9 mouse cellular contexts compared by ENCODE assay signal in genomic region chr11:113666648-113667047, GRCm38 (mm10). TPM values are rescaled to one million over a fixed set of nuclear protein-coding genes. Genes with fewer than 3 reads are reported as not detected.
DNase-seq lines count a peak whose midpoint lies in the region; ATAC-seq and TF ChIP-seq lines count a peak whose summit lies in the region.
"Had no signal": no experiment of that assay in that cellular context is flagged by ENCODE, and none has a peak within 500 bp of the region (broad histone marks: within the 10 kb centered on the region; RNA-seq: fewer than 3 reads in every experiment).

No protein-coding gene starts in this region.

- peak; percentile 80 for ATAC-seq in CD4-positive, CD25-positive, alpha-beta regulatory T cell, adult 4 months
- peak; percentile 25; the same call in 1 of the 2 replicates for ATAC-seq in G1E (ENCODE audit: extremely low read depth, insufficient number of reproducible peaks, low FRiP score, poor library complexity, severe bottlenecking)
- peak; percentile 58 for ATAC-seq in kidney, embryonic 14.5 days (ENCODE audit: low FRiP score, low TSS enrichment)

- H3K36me3 ChIP-seq in G1E (replicated peaks) = peaks cover 83% of the 10 kb centered on the region
- H3K36me3 ChIP-seq in kidney, embryonic 14.5 days (ENCODE audit: control insufficient read depth, insufficient read depth, low read length) = peaks cover 56% of the 10 kb centered on the region
- H3K36me3 ChIP-seq in midbrain, embryonic 10.5 days = peaks cover 86% of the 10 kb centered on the region

- H3K9me3 ChIP-seq in G1E (replicated peaks) = no peaks in the 10 kb centered on the region
- H3K9me3 ChIP-seq in kidney, embryonic 14.5 days (ENCODE audit: control insufficient read depth, low read length) = no peaks in the 10 kb centered on the region
- H3K9me3 ChIP-seq in midbrain, embryonic 10.5 days (replicated peaks) = no peaks in the 10 kb centered on the region

- 37% methylated on average over 10 of the region's 10 CpGs for WGBS in kidney, embryonic 14.5 days
- 69% methylated on average over 10 of the region's 10 CpGs for WGBS in midbrain, embryonic 10.5 days

- intact Hi-C loops in left cerebral cortex, postnatal 36 days (cut with DNase I) = no loop called here

- peak; percentile 46 for DNase-seq in G1E (ENCODE audit: low spot score)
- peak; percentile 35 to 62 for DNase-seq in lung, postnatal 4 days
- DNase-seq in ovary, postnatal 10 days (ENCODE audit: low spot score) = no peak
- DNase-seq in left cerebral cortex, postnatal 36 days (ENCODE audit: low spot score in 2 of 2) = no peak
- DNase-seq in midbrain, embryonic 10.5 days (ENCODE audit: low spot score) = no peak

- peak overlapping the region; percentile 56 for H3K27ac ChIP-seq in kidney, embryonic 14.5 days (ENCODE audit: low read depth, low read length)
- no peak overlapping the region for H3K27ac ChIP-seq in midbrain, embryonic 10.5 days (replicated peaks)
- H3K27ac ChIP-seq: macrophage had no signal

- H3K27me3 ChIP-seq in G1E (ENCODE audit: insufficient read depth, low read length) = no peaks in the 10 kb centered on the region
- H3K27me3 ChIP-seq in kidney, embryonic 14.5 days (ENCODE audit: control insufficient read depth, insufficient read depth, low read length) = no peaks in the 10 kb centered on the region
- no peaks in the 10 kb centered on the region for H3K27me3 ChIP-seq in midbrain, embryonic 10.5 days (ENCODE audit: low read depth, poor library complexity, severe bottlenecking)

- H3K4me1 ChIP-seq in G1E (ENCODE audit: insufficient read depth, low read depth, low read length) = peaks cover 58% of the 10 kb centered on the region
- H3K4me1 ChIP-seq in kidney, embryonic 14.5 days (ENCODE audit: control insufficient read depth, insufficient read depth, low read length) = peaks cover 16% of the 10 kb centered on the region; the same call in 1 of the 2 replicates
- peaks cover 15% of the 10 kb centered on the region for H3K4me1 ChIP-seq in midbrain, embryonic 10.5 days

- no peak overlapping the region for H3K4me2 ChIP-seq in kidney, embryonic 14.5 days (replicated peaks; ENCODE audit: low read depth, low read length)

- TF ChIP-seq CTCF in G1E (IDR thresholded peaks at IDR 0.05; ENCODE audit: low read depth, low read length) = no peak

- H3K4me3 ChIP-seq in G1E (ENCODE audit: low read depth, low read length) = peak overlapping the region; percentile 63; the same call in 1 of the 2 replicates
- no peak overlapping the region for H3K4me3 ChIP-seq in kidney, embryonic 14.5 days (ENCODE audit: low read length)
- H3K4me3 ChIP-seq in midbrain, embryonic 10.5 days = no peak overlapping the region

- H3K9ac ChIP-seq in kidney, embryonic 14.5 days (ENCODE audit: low read depth, low read length) = no peak overlapping the region

RNA-seq across cellular contexts. Expression of gene Slc39a11, which starts 16.8 kb away (rescaled TPM):
- 10 to 100 TPM; 12.0 to 17.9 TPM for polyA plus RNA-seq in CD4-positive, CD25-positive, alpha-beta regulatory T cell, adult 4 months (2017; shearing (Covaris generic))
- 4.7 and 5.3 TPM in 2 replicates for total RNA-seq in G1E (2014; fragmentation: Nextera tagmentation)
- total RNA-seq in G1E (2017) = 4.9 and 5.0 TPM in 2 replicates
- polyA plus RNA-seq in G1E (2012) = 9.9 and 11.9 TPM in 2 replicates
- 11.3 and 16.4 TPM in 2 replicates for polyA plus RNA-seq in kidney, embryonic 14.5 days (2014; fragmentation: Nextera tagmentation; extraction: Ambion mirVana)
- 10 to 100 TPM; 13.6 to 15.9 TPM for total RNA-seq in left cerebral cortex, postnatal 36 days (2021)
- 20.4 and 20.7 TPM in 2 replicates for polyA plus RNA-seq in midbrain, embryonic 10.5 days (2016; fragmentation: Nextera tagmentation; extraction: Ambion mirVana)

RNA-seq across cellular contexts. Expression of gene Fam104a, which starts 17.3 kb away (rescaled TPM):
- 10 to 100 TPM; 13.9 to 15.0 TPM for polyA plus RNA-seq in CD4-positive, CD25-positive, alpha-beta regulatory T cell, adult 4 months (2017; shearing (Covaris generic))
- total RNA-seq in G1E (2014; fragmentation: Nextera tagmentation) (43.8 and 44.1 TPM in 2 replicates), G1E (2017) (35.8 and 35.9 TPM in 2 replicates)
- polyA plus RNA-seq in G1E (2012) = 111 and 150 TPM in 2 replicates
- polyA plus RNA-seq in kidney, embryonic 14.5 days (2014; fragmentation: Nextera tagmentation; extraction: Ambion mirVana) = 49.7 and 49.8 TPM in 2 replicates
- 10 to 100 TPM; 28.3 to 31.6 TPM for total RNA-seq in left cerebral cortex, postnatal 36 days (2021)
- 60.5 and 60.9 TPM in 2 replicates for polyA plus RNA-seq in midbrain, embryonic 10.5 days (2016; fragmentation: Nextera tagmentation; extraction: Ambion mirVana)

RNA-seq across cellular contexts. Expression of gene D11Wsu47e, which starts 17.6 kb away (rescaled TPM):
- polyA plus RNA-seq in CD4-positive, CD25-positive, alpha-beta regulatory T cell, adult 4 months (2017; shearing (Covaris generic)) = 10 to 100 TPM in 1 of 2 experiments, 1 to 10 TPM in 1; 8.0 to 11.3 TPM
- total RNA-seq in G1E (2014; fragmentation: Nextera tagmentation) = 14.9 and 20.2 TPM in 2 replicates
- total RNA-seq in G1E (2017) = 14.0 and 16.1 TPM in 2 replicates
- 6.5 and 7.0 TPM in 2 replicates for polyA plus RNA-seq in G1E (2012)
- polyA plus RNA-seq in kidney, embryonic 14.5 days (2014; fragmentation: Nextera tagmentation; extraction: Ambion mirVana) = 20.5 and 29.7 TPM in 2 replicates
- 10 to 100 TPM; 11.5 to 14.9 TPM for total RNA-seq in left cerebral cortex, postnatal 36 days (2021)
- 25.0 and 26.4 TPM in 2 replicates for polyA plus RNA-seq in midbrain, embryonic 10.5 days (2016; fragmentation: Nextera tagmentation; extraction: Ambion mirVana)

RNA-seq across cellular contexts. Expression of gene Cog1, which starts 17.7 kb away (rescaled TPM):
- 10 to 100 TPM; 15.4 to 19.3 TPM for polyA plus RNA-seq in CD4-positive, CD25-positive, alpha-beta regulatory T cell, adult 4 months (2017; shearing (Covaris generic))
- 22.4 and 33.4 TPM in 2 replicates for total RNA-seq in G1E (2014; fragmentation: Nextera tagmentation)
- 23.9 and 30.9 TPM in 2 replicates for total RNA-seq in G1E (2017)
- 29.1 and 33.3 TPM in 2 replicates for polyA plus RNA-seq in G1E (2012)
- polyA plus RNA-seq in kidney, embryonic 14.5 days (2014; fragmentation: Nextera tagmentation; extraction: Ambion mirVana) = 16.6 and 29.3 TPM in 2 replicates
- total RNA-seq in left cerebral cortex, postnatal 36 days (2021) = 10 to 100 TPM; 42.8 to 47.8 TPM
- polyA plus RNA-seq in midbrain, embryonic 10.5 days (2016; fragmentation: Nextera tagmentation; extraction: Ambion mirVana) = 23.1 and 29.9 TPM in 2 replicates

RNA-seq across cellular contexts. Expression of gene Cpsf4l, which starts 43.2 kb away (rescaled TPM):
- polyA plus RNA-seq in CD4-positive, CD25-positive, alpha-beta regulatory T cell, adult 4 months (2017; shearing (Covaris generic)) = 1 to 10 TPM in 1 of 2 experiments, not detected in 1; 1.0 TPM
- not detected in 2 replicates for total RNA-seq in G1E (2014; fragmentation: Nextera tagmentation)
- not detected in 2 replicates for total RNA-seq in G1E (2017)
- polyA plus RNA-seq in G1E (2012) = not detected in 2 replicates
- polyA plus RNA-seq in kidney, embryonic 14.5 days (2014; fragmentation: Nextera tagmentation; extraction: Ambion mirVana) = 0.90 and 1.4 TPM in 2 replicates
- not detected for total RNA-seq in left cerebral cortex, postnatal 36 days (2021)
- polyA plus RNA-seq in midbrain, embryonic 10.5 days (2016; fragmentation: Nextera tagmentation; extraction: Ambion mirVana) = 0.37 and 0.51 TPM in 2 replicates
- total RNA-seq: gastrocnemius, adult 8-10 months had no signal
- polyA plus RNA-seq: macrophage had no signal

Comparison
In these comparisons a context has a peak if more than half of its experiments do, and no peak if none do; other contexts are left out.
1. ATAC-seq: peak in every context shown above with its lines; median percentile 80 in CD4-positive, CD25-positive, alpha-beta regulatory T cell, adult 4 months; 58 in kidney, embryonic 14.5 days; 25 in G1E.
2. DNase-seq: peak in G1E (single experiment) and lung, postnatal 4 days (2 of 2); none in ovary, postnatal 10 days (single experiment), left cerebral cortex, postnatal 36 days (0 of 2) and midbrain, embryonic 10.5 days (single experiment).